In genomic region chr3:156982102-156982501, GRCm38 (mm10) we compare ENCODE assay signal across 10 mouse cellular contexts.
DNase-seq lines count a peak whose midpoint lies in the region; ATAC-seq and TF ChIP-seq lines count a peak whose summit lies in the region.
"Had no signal": no experiment of that assay in that cellular context is flagged by ENCODE, and none has a peak within 500 bp of the region (broad histone marks: within the 10 kb centered on the region; RNA-seq: fewer than 3 reads in every experiment).

No protein-coding gene starts in this region.

- TF ChIP-seq POLR2A in limb, embryonic 14.5 days (IDR thresholded peaks at IDR 0.05; ENCODE audit: borderline replicate concordance, extremely low read depth, insufficient read depth, insufficient read length) = no peak

- TF ChIP-seq CTCF in kidney, postnatal 0 days (IDR thresholded peaks at IDR 0.05; ENCODE audit: low read depth) = no peak

- 0 out of 2 replicates have a peak, but pooled peaks cover 3% of the 10 kb centered on the region for H3K4me1 ChIP-seq in kidney, postnatal 0 days (replicated peaks; ENCODE audit: insufficient read depth, low read length)
- no peaks in the 10 kb centered on the region for H3K4me1 ChIP-seq in kidney, embryonic 16.5 days (ENCODE audit: insufficient read depth, low read length)
- H3K4me1 ChIP-seq in limb, embryonic 14.5 days (ENCODE audit: control insufficient read depth, insufficient read depth, low read length) = no peaks in the 10 kb centered on the region

- peak; percentile 4 for DNase-seq in adrenal gland, postnatal 25 days
- no peak for DNase-seq in adrenal gland, adult 2 months
- peak; percentile 15 for DNase-seq in kidney, postnatal 0 days (ENCODE audit: low spot score)
- DNase-seq in cerebellum, postnatal 36 days = peak; percentile 37 to 41
- DNase-seq in limb, embryonic 14.5 days (ENCODE audit: low spot score) = peak; percentile 46
- no peak for DNase-seq in left cerebral cortex, postnatal 25 days (ENCODE audit: low spot score in 2 of 2)
- DNase-seq: thymus, postnatal 25 days had no signal

- H3K9ac ChIP-seq in kidney, postnatal 0 days (ENCODE audit: low read depth, low read length) = no peak overlapping the region
- no peak overlapping the region for H3K9ac ChIP-seq in kidney, embryonic 16.5 days (replicated peaks; ENCODE audit: low read length)
- no peak overlapping the region for H3K9ac ChIP-seq in limb, embryonic 14.5 days (ENCODE audit: low read depth, low read length, severe bottlenecking)

- ATAC-seq in kidney, postnatal 0 days (replicated peaks; ENCODE audit: low FRiP score, low read depth) = no peak
- no peak for ATAC-seq in kidney, embryonic 16.5 days (ENCODE audit: low FRiP score, low TSS enrichment)
- peak; percentile 30; the same call in 1 of the 2 replicates for ATAC-seq in limb, embryonic 14.5 days (ENCODE audit: low FRiP score, low read depth)
- ATAC-seq in inflammation-experienced regulatory T-cells, adult 6 months = no peak

- no peaks in the 10 kb centered on the region for H3K9me3 ChIP-seq in kidney, postnatal 0 days (replicated peaks; ENCODE audit: low read length)
- no peaks in the 10 kb centered on the region for H3K9me3 ChIP-seq in kidney, embryonic 16.5 days (ENCODE audit: low read length)
- H3K9me3 ChIP-seq in limb, embryonic 14.5 days (ENCODE audit: control insufficient read depth, low read length) = no peaks in the 10 kb centered on the region

- H3K4me2 ChIP-seq in kidney, postnatal 0 days (ENCODE audit: low read length) = no peak overlapping the region
- H3K4me2 ChIP-seq in kidney, embryonic 16.5 days (replicated peaks; ENCODE audit: low read depth, low read length) = no peak overlapping the region
- no peak overlapping the region for H3K4me2 ChIP-seq in limb, embryonic 14.5 days (replicated peaks; ENCODE audit: low read depth, low read length, severe bottlenecking)

- no peak overlapping the region for H3K4me3 ChIP-seq in kidney, postnatal 0 days (replicated peaks; ENCODE audit: low read depth, low read length)
- no peak overlapping the region for H3K4me3 ChIP-seq in kidney, embryonic 16.5 days (ENCODE audit: low read length)
- H3K4me3 ChIP-seq in limb, embryonic 14.5 days (replicated peaks; ENCODE audit: low read length) = no peak overlapping the region

- no peaks in the 10 kb centered on the region for H3K36me3 ChIP-seq in kidney, postnatal 0 days (ENCODE audit: insufficient read depth, low read length)
- no peaks in the 10 kb centered on the region for H3K36me3 ChIP-seq in kidney, embryonic 16.5 days (ENCODE audit: insufficient read depth, low read length)
- H3K36me3 ChIP-seq in limb, embryonic 14.5 days (ENCODE audit: control insufficient read depth, insufficient read depth, low read length) = no peaks in the 10 kb centered on the region

- intact Hi-C loops in left cerebral cortex, postnatal 25 days (cut with DNase I) = no loop called here

- H3K27me3 ChIP-seq in kidney, postnatal 0 days (ENCODE audit: insufficient read depth, low read length) = no peaks in the 10 kb centered on the region
- H3K27me3 ChIP-seq in kidney, embryonic 16.5 days (ENCODE audit: insufficient read depth, low read length) = no peaks in the 10 kb centered on the region
- no peaks in the 10 kb centered on the region for H3K27me3 ChIP-seq in limb, embryonic 14.5 days (ENCODE audit: control insufficient read depth, insufficient read depth, low read length)

- 55% methylated on average over 4 of the region's 4 CpGs for WGBS in kidney, postnatal 0 days
- 56% methylated on average over 4 of the region's 4 CpGs for WGBS in kidney, embryonic 16.5 days
- 26% methylated on average over 4 of the region's 4 CpGs for WGBS in limb, embryonic 14.5 days

- H3K27ac ChIP-seq in kidney, postnatal 0 days = no peak overlapping the region
- H3K27ac ChIP-seq in kidney, embryonic 16.5 days (ENCODE audit: low read length) = no peak overlapping the region
- no peak overlapping the region for H3K27ac ChIP-seq in limb, embryonic 14.5 days (replicated peaks; ENCODE audit: low read depth, low read length)
- H3K27ac ChIP-seq: macrophage had no signal

Comparison
In these comparisons a context has a peak if more than half of its experiments do, and no peak if none do; other contexts are left out.
1. DNase-seq: peak in adrenal gland, postnatal 25 days (single experiment), kidney, postnatal 0 days (single experiment), cerebellum, postnatal 36 days (2 of 2) and limb, embryonic 14.5 days (single experiment); none in adrenal gland, adult 2 months (single experiment) and left cerebral cortex, postnatal 25 days (0 of 2).